Mouse (Mus musculus) inflammation-experienced regulatory T-cells, adult 16 weeks (primary cell): ENCODE results near the gene Cyp4a29. TPM values are rescaled to one million over a fixed set of nuclear protein-coding genes. Genes with fewer than 3 reads are reported as not detected.

Source experiments
- polyA plus RNA-seq: library from polyadenylated mRNA; unstranded; fragments of 100-300 nt; shearing (Covaris generic); gene quantifications from one replicate; pipeline ENCODE4 v1.2.1, GENCODE M21; 2017

Gene Cyp4a29
- not detected for polyA plus RNA-seq

GRCm38 (mm10) chr4:115241784-115242183, at the start of gene Cyp4a29:
Gene Cyp4a29, plus strand, starts transcription at chr4:115242084.

GRCm38 (mm10) chr4:115298746-115299145, 56.9 kb downstream of the Cyp4a29 start, which contains the start of gene Cyp4a12a:
Gene Cyp4a12a, plus strand, starts transcription at chr4:115299046.

Other genes with a start within 250 kb of the Cyp4a29 start
- 3.5 TPM for gene Stil, start 241.9 kb upstream of the Cyp4a29 start, polyA plus RNA-seq
- gene Tal1, start 185.7 kb upstream of the Cyp4a29 start, polyA plus RNA-seq: not detected
- 34.4 TPM for gene Pdzk1ip1, start 153.4 kb upstream of the Cyp4a29 start, polyA plus RNA-seq
- gene Cyp4x1, start 107.8 kb upstream of the Cyp4a29 start, polyA plus RNA-seq: not detected
- not detected for gene Cyp4a12a, start 57.0 kb downstream of the Cyp4a29 start, polyA plus RNA-seq
- gene Cyp4a12b, start 169.5 kb downstream of the Cyp4a29 start, polyA plus RNA-seq: not detected
- gene Cyp4a30b, start 210.5 kb downstream of the Cyp4a29 start, polyA plus RNA-seq: not detected